Mouse (Mus musculus): ENCODE results near the gene Hist1h2bm. TPM values are rescaled to one million over a fixed set of nuclear protein-coding genes. Genes with fewer than 3 reads are reported as not detected.
"Not testable (repeated sequence)": the region's sequence is repeated elsewhere in the genome, so short reads cannot be mapped to it uniquely, and the experiment has no call there.

Hist1h2bm gene
- polyA plus RNA-seq, 1 experiment from 2014 or later, result 3.3 TPM

GRCm38 (mm10) chr13:21734010-21734905, 12.4 kb downstream of the Hist1h2bm start:
- ATAC-seq (ENCODE audit: insufficient read depth, low FRiP score, low read depth), result peak; percentile 66
- H3K27me3 ChIP-seq (replicated peaks), result no peaks in the 10 kb centered on the region
- peak overlapping the region; percentile 55 for H3K4me3 ChIP-seq (replicated peaks)
- peak overlapping the region; percentile 67 for H3K4me2 ChIP-seq
- peak overlapping the region; percentile 35; the same call in 1 of the 2 replicates for H3K9ac ChIP-seq
- peak overlapping the region; percentile 96 for H3K27ac ChIP-seq
- H3K9me3 ChIP-seq, result no peaks in the 10 kb centered on the region
- under 1% methylated on average over 21 of the region's 21 CpGs for WGBS
- no peaks in the 10 kb centered on the region for H3K36me3 ChIP-seq
- no peaks in the 10 kb centered on the region for H3K4me1 ChIP-seq

DNA sequence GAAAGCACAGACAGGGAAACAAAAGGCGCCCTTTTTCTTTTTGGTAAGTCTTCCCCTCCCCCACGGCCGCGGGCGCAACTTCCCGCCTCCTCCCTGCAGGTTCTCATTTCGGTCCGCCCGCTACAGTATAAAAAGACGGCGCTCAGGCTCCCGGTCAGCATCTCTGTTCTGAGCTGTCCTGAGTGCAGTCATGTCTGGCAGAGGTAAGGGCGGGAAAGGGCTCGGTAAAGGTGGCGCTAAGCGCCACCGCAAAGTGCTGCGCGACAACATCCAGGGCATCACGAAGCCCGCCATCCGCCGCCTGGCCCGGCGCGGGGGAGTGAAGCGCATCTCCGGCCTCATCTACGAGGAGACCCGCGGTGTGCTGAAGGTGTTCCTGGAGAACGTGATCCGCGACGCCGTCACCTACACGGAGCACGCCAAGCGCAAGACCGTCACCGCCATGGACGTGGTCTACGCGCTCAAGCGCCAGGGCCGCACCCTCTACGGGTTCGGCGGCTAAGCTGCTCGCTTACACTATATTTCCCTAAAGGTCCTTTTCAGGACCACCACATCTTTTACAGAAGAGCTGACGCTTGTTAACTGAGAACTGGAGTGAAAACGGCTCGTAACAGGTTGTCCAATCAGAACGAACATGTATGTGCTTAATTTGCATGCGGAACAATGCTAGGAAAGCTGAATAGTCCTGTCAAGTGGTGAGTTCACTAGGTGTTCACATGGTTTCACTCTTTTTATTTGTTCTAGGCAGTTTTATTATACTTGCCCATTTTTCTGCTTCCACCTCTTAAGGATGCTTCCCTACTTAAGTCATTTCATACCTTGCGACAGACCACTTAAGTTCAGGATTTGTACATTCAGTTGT, 13.3 kb downstream of the Hist1h2bm start, which contains the start of gene Hist1h4j:
Gene Hist1h4j, plus strand, starts transcription at position 159 of the 862 bp plus-strand sequence.
- Histone ChIP-seq H3K4me2 (peak within 1 kb of the TSS; percentile 67), H3K9ac (peak within 1 kb of the TSS; percentile 35; the same call in 1 of the 2 replicates), H3K27ac (peak within 1 kb of the TSS; percentile 96), H3K4me3 (replicated peaks) (peak within 1 kb of the TSS; percentile 55)
- WGBS, result under 1% methylated on average over 46 of the region's 56 CpGs
- H3K4me1 ChIP-seq; H3K36me3 ChIP-seq; H3K9me3 ChIP-seq; H3K27me3 ChIP-seq (replicated peaks): not testable (repeated sequence)
- ATAC-seq (ENCODE audit: insufficient read depth, low FRiP score, low read depth), result peak; percentile 92

DNA sequence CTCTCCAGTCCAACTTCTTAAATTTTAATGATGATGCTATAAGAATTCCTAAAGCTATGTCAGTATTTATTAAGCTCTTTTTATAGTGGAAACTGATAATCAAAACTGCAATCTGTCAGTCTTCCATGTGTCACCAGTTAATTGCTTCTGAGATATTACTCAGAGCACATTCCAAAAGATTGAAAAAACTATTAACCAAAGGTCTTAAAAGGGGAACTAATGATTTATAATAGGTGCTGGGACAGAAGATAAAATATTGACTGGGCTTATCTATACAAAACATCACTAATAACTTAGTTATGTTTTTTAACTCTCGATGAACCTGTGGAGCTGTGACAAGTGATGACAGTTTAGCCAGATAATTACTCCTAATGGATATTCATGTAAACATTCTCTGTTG, 23.2 kb downstream of the Hist1h2bm start:
- Histone ChIP-seq H3K4me1 (peaks cover 7% of the 10 kb centered on the region; the same call in 1 of the 2 replicates), H3K9ac (no peak overlapping the region), H3K4me3 (replicated peaks) (no peak overlapping the region), H3K4me2 (no peak overlapping the region), H3K27me3 (replicated peaks) (no peaks in the 10 kb centered on the region), H3K9me3 (no peaks in the 10 kb centered on the region), H3K36me3 (no peaks in the 10 kb centered on the region), H3K27ac (no peak overlapping the region)
- WGBS, result 38% methylated on average over 1 of the region's 1 CpGs
- no peak for ATAC-seq (ENCODE audit: insufficient read depth, low FRiP score, low read depth)

DNA sequence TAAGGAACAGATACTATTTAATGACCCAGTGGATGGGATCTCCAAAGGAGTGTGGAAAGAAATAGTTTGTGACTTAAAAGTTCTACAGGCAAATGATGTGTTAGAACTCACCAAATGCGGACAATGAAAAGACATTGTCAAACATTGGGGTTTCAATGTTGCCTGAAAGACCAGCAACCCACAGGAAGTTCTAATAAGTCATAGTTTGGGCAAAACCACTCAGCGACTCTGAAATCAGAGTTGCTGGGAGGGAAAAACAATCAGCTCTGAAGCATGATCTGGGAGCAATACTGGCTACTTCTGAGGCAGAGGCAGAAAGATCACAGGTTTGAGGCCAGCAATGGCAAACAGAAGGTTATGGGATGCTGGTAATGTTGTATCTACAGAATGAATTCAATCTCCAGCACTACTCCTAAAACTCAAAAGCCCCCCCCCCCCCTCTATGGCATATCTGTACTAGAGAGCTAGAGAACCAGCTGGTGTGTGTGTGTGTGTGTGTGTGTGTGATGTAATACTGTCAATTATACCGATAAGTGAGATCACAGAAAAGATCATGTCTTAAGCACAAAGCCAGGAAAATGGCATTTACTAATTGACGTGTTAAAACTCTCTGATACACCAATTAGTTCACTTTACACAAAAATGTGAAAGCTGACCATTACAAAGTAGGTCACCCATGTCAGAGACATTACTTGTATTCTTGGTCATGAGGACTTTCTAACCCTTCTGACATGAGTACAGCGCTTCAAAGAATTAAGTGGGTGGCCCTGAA, 27.7 kb downstream of the Hist1h2bm start:
- no peak for ATAC-seq (ENCODE audit: insufficient read depth, low FRiP score, low read depth)
- 2% methylated on average over 5 of the region's 5 CpGs for WGBS

DNA sequence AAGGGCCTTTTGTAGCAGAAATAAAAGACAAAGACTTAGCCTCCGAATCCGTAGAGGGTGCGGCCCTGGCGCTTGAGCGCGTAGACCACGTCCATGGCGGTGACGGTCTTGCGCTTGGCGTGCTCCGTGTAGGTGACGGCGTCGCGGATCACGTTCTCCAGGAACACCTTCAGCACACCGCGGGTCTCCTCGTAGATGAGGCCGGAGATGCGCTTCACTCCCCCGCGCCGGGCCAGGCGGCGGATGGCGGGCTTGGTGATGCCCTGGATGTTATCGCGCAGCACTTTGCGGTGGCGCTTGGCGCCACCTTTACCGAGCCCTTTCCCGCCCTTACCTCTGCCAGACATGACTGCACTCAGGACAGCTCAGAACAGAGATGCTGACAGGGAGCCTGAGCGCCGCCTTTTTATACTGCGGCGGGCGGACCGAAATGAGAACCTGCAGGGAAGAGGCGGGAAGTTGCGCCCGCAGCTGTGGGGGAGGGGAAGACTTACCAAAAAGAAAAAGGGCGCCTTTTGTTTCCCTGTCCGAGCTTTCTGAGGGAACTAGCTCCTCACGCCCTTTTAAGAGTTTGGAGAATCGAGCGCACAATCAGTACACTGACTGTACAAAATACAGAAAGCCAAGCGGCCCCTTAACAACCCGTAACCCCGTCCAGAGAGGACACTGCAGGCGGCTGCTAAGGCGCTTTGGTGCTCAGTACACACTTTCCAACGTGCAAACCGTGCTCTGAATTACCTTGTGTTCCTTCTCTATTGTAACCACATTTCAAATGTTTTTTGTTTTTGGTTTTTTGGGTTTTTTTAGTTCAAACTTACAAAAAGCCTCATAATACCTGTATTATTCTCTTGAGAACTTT, 28.5 kb downstream of the Hist1h2bm start, which contains the start of gene Hist1h4k:
Gene Hist1h4k, minus strand, starts transcription at position 347 of the 859 bp plus-strand sequence.
- Histone ChIP-seq H3K4me2 (peak within 1 kb of the TSS; percentile 67), H3K4me1 (peaks cover 11% of the 10 kb centered on the region; the same call in 1 of the 2 replicates), H3K9ac (peak within 1 kb of the TSS; percentile 59), H3K4me3 (replicated peaks) (peak within 1 kb of the TSS; percentile 51), H3K27ac (peak within 1 kb of the TSS; percentile 97)
- H3K9me3 ChIP-seq; H3K36me3 ChIP-seq; H3K27me3 ChIP-seq (replicated peaks): not testable (repeated sequence)
- peak; percentile 82 for ATAC-seq (ENCODE audit: insufficient read depth, low FRiP score, low read depth)
- WGBS, result under 1% methylated on average over 47 of the region's 56 CpGs

More for the DNA sequence above, 27.7 kb downstream of the Hist1h2bm start:
- H3K36me3 ChIP-seq, result no peaks in the 10 kb centered on the region
- peak overlapping the region; percentile 97 for H3K27ac ChIP-seq
- H3K9ac ChIP-seq, result peak overlapping the region; percentile 59
- no peaks in the 10 kb centered on the region for H3K27me3 ChIP-seq (replicated peaks)
- H3K4me2 ChIP-seq, result peak overlapping the region; percentile 67
- peak overlapping the region; percentile 51 for H3K4me3 ChIP-seq (replicated peaks)
- H3K9me3 ChIP-seq, result no peaks in the 10 kb centered on the region
- peaks cover 11% of the 10 kb centered on the region; the same call in 1 of the 2 replicates for H3K4me1 ChIP-seq

DNA sequence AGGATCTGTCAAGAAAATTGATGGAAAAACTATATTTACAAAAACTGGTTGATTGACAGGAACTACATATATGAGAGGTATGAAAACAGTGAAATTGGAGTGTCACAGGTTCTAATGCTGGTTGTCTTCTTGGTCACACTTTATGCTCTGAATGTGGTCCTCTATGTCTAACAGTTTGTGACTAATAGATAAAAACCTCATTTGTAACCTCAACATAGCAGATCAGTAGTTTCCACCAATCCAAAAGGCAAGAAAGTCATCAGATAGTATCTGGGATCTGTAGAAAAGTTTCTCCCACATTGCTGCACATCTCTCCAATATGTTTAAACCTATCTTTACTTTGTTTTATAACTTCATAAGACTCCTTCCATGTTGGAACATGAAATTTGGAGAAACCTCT, 29.6 kb downstream of the Hist1h2bm start:
- Histone ChIP-seq H3K4me1 (peaks cover 11% of the 10 kb centered on the region; the same call in 1 of the 2 replicates), H3K9ac (no peak overlapping the region), H3K9me3 (no peaks in the 10 kb centered on the region), H3K36me3 (no peaks in the 10 kb centered on the region), H3K27ac (0 out of 2 replicates have a peak overlapping the region, but pooled peaks have one; percentile 94), H3K4me2 (no peak overlapping the region), H3K27me3 (replicated peaks) (no peaks in the 10 kb centered on the region), H3K4me3 (replicated peaks) (no peak overlapping the region)
- no peak for ATAC-seq (ENCODE audit: insufficient read depth, low FRiP score, low read depth)

DNA sequence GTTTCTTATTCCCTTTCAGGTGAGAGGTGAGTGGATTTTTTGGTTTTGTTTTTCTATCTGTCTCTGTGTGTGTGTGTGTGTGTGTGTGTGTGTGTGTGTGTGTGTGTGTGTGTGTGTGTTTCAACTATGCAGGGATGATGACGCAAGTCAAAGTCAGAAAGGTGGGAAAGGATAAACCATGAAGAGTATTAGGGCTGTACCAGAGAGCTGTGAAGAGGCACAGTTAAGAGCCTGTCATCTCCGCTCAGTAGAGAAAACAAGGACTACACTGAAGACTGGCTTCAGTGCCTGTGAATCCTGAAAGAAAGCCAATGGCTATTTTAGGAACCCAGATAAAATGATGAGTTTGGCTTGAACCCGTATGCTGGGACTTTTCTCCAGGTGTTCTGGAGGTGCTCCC, 30.0 kb downstream of the Hist1h2bm start:
- Histone ChIP-seq H3K9me3 (no peaks in the 10 kb centered on the region), H3K27ac (peak overlapping the region; percentile 94), H3K9ac (no peak overlapping the region), H3K4me2 (peak overlapping the region; percentile 70; the same call in 1 of the 2 replicates), H3K36me3 (no peaks in the 10 kb centered on the region), H3K4me1 (peaks cover 11% of the 10 kb centered on the region; the same call in 1 of the 2 replicates), H3K4me3 (replicated peaks) (no peak overlapping the region), H3K27me3 (replicated peaks) (no peaks in the 10 kb centered on the region)
- ATAC-seq (ENCODE audit: insufficient read depth, low FRiP score, low read depth), result no peak
- 57% methylated on average over 3 of the region's 3 CpGs for WGBS

- Histone ChIP-seq H3K4me1 (peaks cover 9% of the 10 kb centered on the region; the same call in 1 of the 2 replicates), H3K9me3 (no peaks in the 10 kb centered on the region), H3K36me3 (no peaks in the 10 kb centered on the region), H3K27me3 (replicated peaks) (no peaks in the 10 kb centered on the region), H3K4me2 (peak overlapping the region; percentile 70; the same call in 1 of the 2 replicates), H3K27ac (peak overlapping the region; percentile 94), H3K9ac (no peak overlapping the region), H3K4me3 (replicated peaks) (no peak overlapping the region; the same call in 1 of the 2 replicates)
- ATAC-seq (ENCODE audit: insufficient read depth, low FRiP score, low read depth), result no peak
- 28% methylated on average over 3 of the region's 3 CpGs for WGBS
Measured at GRCm38 (mm10) chr13:21752356-21752755, 30.5 kb downstream of the Hist1h2bm start.

- Histone ChIP-seq H3K9me3 (no peaks in the 10 kb centered on the region), H3K4me3 (replicated peaks) (peak overlapping the region; percentile 47), H3K27me3 (replicated peaks) (no peaks in the 10 kb centered on the region), H3K9ac (peak overlapping the region; percentile 39; the same call in 1 of the 2 replicates), H3K27ac (peak overlapping the region; percentile 94), H3K4me1 (peaks cover 7% of the 10 kb centered on the region; the same call in 1 of the 2 replicates), H3K4me2 (peak overlapping the region; percentile 70), H3K36me3 (no peaks in the 10 kb centered on the region)
- ATAC-seq (ENCODE audit: insufficient read depth, low FRiP score, low read depth), result no peak
- WGBS, result 3% methylated on average over 10 of the region's 10 CpGs
Measured at GRCm38 (mm10) chr13:21753051-21753523, 31.2 kb downstream of the Hist1h2bm start.

DNA sequence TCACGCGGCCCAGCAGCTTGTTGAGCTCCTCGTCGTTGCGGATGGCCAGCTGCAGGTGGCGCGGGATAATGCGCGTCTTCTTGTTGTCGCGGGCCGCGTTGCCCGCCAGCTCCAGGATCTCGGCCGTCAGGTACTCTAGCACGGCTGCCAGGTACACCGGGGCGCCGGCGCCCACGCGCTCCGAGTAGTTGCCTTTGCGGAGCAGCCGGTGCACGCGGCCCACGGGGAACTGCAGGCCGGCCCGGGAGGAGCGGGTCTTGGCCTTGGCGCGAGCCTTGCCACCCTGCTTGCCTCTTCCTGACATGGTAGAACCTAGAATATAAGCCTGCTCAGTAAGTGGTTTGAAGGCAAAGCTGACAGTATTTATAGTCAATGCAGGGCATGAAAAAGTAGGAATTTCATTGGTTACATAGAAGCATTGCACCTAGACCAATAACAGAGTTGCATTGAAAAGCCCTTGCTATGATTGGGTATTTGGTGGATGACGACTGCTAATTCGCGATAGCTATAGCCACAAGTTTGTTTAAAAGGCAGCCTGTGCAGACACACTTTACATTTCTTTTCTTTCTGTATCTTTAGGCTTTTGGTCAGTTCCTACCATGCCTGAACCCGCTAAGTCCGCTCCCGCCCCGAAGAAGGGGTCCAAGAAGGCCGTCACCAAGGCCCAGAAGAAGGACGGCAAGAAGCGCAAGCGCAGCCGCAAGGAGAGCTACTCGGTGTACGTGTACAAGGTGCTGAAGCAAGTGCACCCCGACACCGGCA, 31.9 kb downstream of the Hist1h2bm start, which contains the start of the genes Hist1h2ak and Hist1h2bn:
Gene Hist1h2ak, minus strand, starts transcription at position 304 of the 762 bp plus-strand sequence.
Gene Hist1h2bn, plus strand, starts transcription at position 600 of the 762 bp plus-strand sequence.
- H3K27me3 ChIP-seq (replicated peaks); H3K36me3 ChIP-seq; H3K4me1 ChIP-seq; H3K9me3 ChIP-seq: not testable (repeated sequence)
- ATAC-seq (ENCODE audit: insufficient read depth, low FRiP score, low read depth), result peak; percentile 91
- Histone ChIP-seq H3K4me2 (peak within 1 kb of the TSS; percentile 70), H3K27ac (peak within 1 kb of the TSS; percentile 94), H3K9ac (peak within 1 kb of the TSS; percentile 39; the same call in 1 of the 2 replicates), H3K4me3 (replicated peaks) (peak within 1 kb of the TSS; percentile 47)
- under 1% methylated on average over 43 of the region's 50 CpGs for WGBS
